Mouse (Mus musculus): ENCODE measurements around the gene Msi2. TPM values are rescaled to one million over a fixed set of nuclear protein-coding genes. Genes with fewer than 3 reads are reported as not detected.

Msi2 gene
- polyA plus RNA-seq, 1 experiment from 2014 or later = 20.4 TPM

- peaks cover 56% of the 10 kb centered on the region for H3K36me3 ChIP-seq (replicated peaks)
- no peak overlapping the region for H3K4me3 ChIP-seq
- peak overlapping the region; percentile 77 for H3K27ac ChIP-seq
- H3K27me3 ChIP-seq (ENCODE audit: poor library complexity, severe bottlenecking) = peaks cover 64% of the 10 kb centered on the region
- no peaks in the 10 kb centered on the region for H3K9me3 ChIP-seq
- peaks cover 92% of the 10 kb centered on the region for H3K4me1 ChIP-seq
- DNase-seq (ENCODE audit: extremely low spot score, low spot score) = no peak
- WGBS = 83% methylated on average over 5 of the region's 5 CpGs
These were observed 314.1 kb downstream of the Msi2 start for GRCm38 (mm10) chr11:88404247-88404677.

GRCm38 (mm10) chr11:88402290-88402689 lies 316.0 kb downstream of the Msi2 start:
- 72% methylated on average over 7 of the region's 7 CpGs for WGBS
- Histone ChIP-seq H3K36me3 (replicated peaks) (peaks cover 44% of the 10 kb centered on the region), H3K4me1 (peaks cover 83% of the 10 kb centered on the region)

GRCm38 (mm10) chr11:88401333-88401732 lies 317.0 kb downstream of the Msi2 start:
- Histone ChIP-seq H3K4me1 (peaks cover 73% of the 10 kb centered on the region), H3K9me3 (no peaks in the 10 kb centered on the region)
- WGBS = 89% methylated on average over 6 of the region's 6 CpGs

More at GRCm38 (mm10) chr11:88402290-88402689, 316.0 kb downstream of the Msi2 start:
- H3K27me3 ChIP-seq (ENCODE audit: poor library complexity, severe bottlenecking) = peaks cover 46% of the 10 kb centered on the region
- no peak for DNase-seq (ENCODE audit: extremely low spot score, low spot score)
- no peaks in the 10 kb centered on the region for H3K9me3 ChIP-seq
- peak overlapping the region; percentile 32 for H3K27ac ChIP-seq
- no peak overlapping the region for H3K4me3 ChIP-seq

GRCm38 (mm10) chr11:88400926-88401325 lies 317.4 kb downstream of the Msi2 start:
- DNase-seq (ENCODE audit: extremely low spot score, low spot score) = no peak
- peaks cover 72% of the 10 kb centered on the region for H3K4me1 ChIP-seq
- H3K27me3 ChIP-seq (ENCODE audit: poor library complexity, severe bottlenecking) = peaks cover 38% of the 10 kb centered on the region
- 93% methylated on average over 10 of the region's 10 CpGs for WGBS
- no peak overlapping the region for H3K4me3 ChIP-seq
- H3K9me3 ChIP-seq = no peaks in the 10 kb centered on the region
- no peak overlapping the region for H3K27ac ChIP-seq
- H3K36me3 ChIP-seq (replicated peaks) = peaks cover 37% of the 10 kb centered on the region

More at GRCm38 (mm10) chr11:88401333-88401732, 317.0 kb downstream of the Msi2 start:
- peak overlapping the region; percentile 32; the same call in 1 of the 2 replicates for H3K27ac ChIP-seq
- H3K4me3 ChIP-seq = no peak overlapping the region
- DNase-seq (ENCODE audit: extremely low spot score, low spot score) = no peak
- H3K36me3 ChIP-seq (replicated peaks) = peaks cover 37% of the 10 kb centered on the region
- peaks cover 38% of the 10 kb centered on the region for H3K27me3 ChIP-seq (ENCODE audit: poor library complexity, severe bottlenecking)

- H3K27ac ChIP-seq = no peak overlapping the region
- H3K9me3 ChIP-seq = no peaks in the 10 kb centered on the region
- peaks cover 37% of the 10 kb centered on the region for H3K36me3 ChIP-seq (replicated peaks)
- no peak for DNase-seq (ENCODE audit: extremely low spot score, low spot score)
- WGBS = 94% methylated on average over 6 of the region's 6 CpGs
- H3K4me3 ChIP-seq = no peak overlapping the region
- peaks cover 72% of the 10 kb centered on the region for H3K4me1 ChIP-seq
- peaks cover 33% of the 10 kb centered on the region for H3K27me3 ChIP-seq (ENCODE audit: poor library complexity, severe bottlenecking)
These were observed 318.1 kb downstream of the Msi2 start for GRCm38 (mm10) chr11:88400235-88400634.

- Histone ChIP-seq H3K9me3 (no peaks in the 10 kb centered on the region), H3K4me3 (no peak overlapping the region), H3K4me1 (peaks cover 72% of the 10 kb centered on the region), H3K36me3 (replicated peaks) (peaks cover 41% of the 10 kb centered on the region), H3K27ac (peak overlapping the region; percentile 53; the same call in 1 of the 2 replicates), H3K27me3 (ENCODE audit: poor library complexity, severe bottlenecking) (peaks cover 28% of the 10 kb centered on the region)
- 51% methylated on average over 5 of the region's 5 CpGs for WGBS
- DNase-seq (ENCODE audit: extremely low spot score, low spot score) = no peak
These were observed 318.9 kb downstream of the Msi2 start for GRCm38 (mm10) chr11:88399431-88399830.

GRCm38 (mm10) chr11:88399028-88399427 lies 319.3 kb downstream of the Msi2 start:
- DNase-seq (ENCODE audit: extremely low spot score, low spot score) = no peak
- Histone ChIP-seq H3K36me3 (replicated peaks) (peaks cover 42% of the 10 kb centered on the region), H3K4me3 (no peak overlapping the region), H3K9me3 (no peaks in the 10 kb centered on the region), H3K27ac (no peak overlapping the region; the same call in 1 of the 2 replicates), H3K27me3 (ENCODE audit: poor library complexity, severe bottlenecking) (peaks cover 24% of the 10 kb centered on the region; the same call in 1 of the 2 replicates), H3K4me1 (peaks cover 72% of the 10 kb centered on the region)
- WGBS = 77% methylated on average over 5 of the region's 5 CpGs

- H3K4me1 ChIP-seq = peaks cover 62% of the 10 kb centered on the region
- peaks cover 62% of the 10 kb centered on the region for H3K36me3 ChIP-seq (replicated peaks)
- peak overlapping the region; percentile 61 for H3K27ac ChIP-seq
- WGBS = 74% methylated on average over 8 of the region's 8 CpGs
- H3K27me3 ChIP-seq (ENCODE audit: poor library complexity, severe bottlenecking) = no peaks in the 10 kb centered on the region
- H3K4me3 ChIP-seq = no peak overlapping the region
- no peaks in the 10 kb centered on the region for H3K9me3 ChIP-seq
- no peak for DNase-seq (ENCODE audit: extremely low spot score, low spot score)
These were observed 323.0 kb downstream of the Msi2 start for GRCm38 (mm10) chr11:88395076-88395990.

GRCm38 (mm10) chr11:88394341-88395075 lies 323.8 kb downstream of the Msi2 start:
- H3K27me3 ChIP-seq (ENCODE audit: poor library complexity, severe bottlenecking) = no peaks in the 10 kb centered on the region
- peaks cover 59% of the 10 kb centered on the region for H3K36me3 ChIP-seq (replicated peaks)
- no peak overlapping the region for H3K4me3 ChIP-seq
- peaks cover 62% of the 10 kb centered on the region for H3K4me1 ChIP-seq
- DNase-seq (ENCODE audit: extremely low spot score, low spot score) = no peak
- 78% methylated on average over 19 of the region's 19 CpGs for WGBS
- no peaks in the 10 kb centered on the region for H3K9me3 ChIP-seq
- peak overlapping the region; percentile 61 for H3K27ac ChIP-seq

- H3K36me3 ChIP-seq (replicated peaks) = peaks cover 61% of the 10 kb centered on the region
- DNase-seq (ENCODE audit: extremely low spot score, low spot score) = no peak
- no peak overlapping the region for H3K4me3 ChIP-seq
- H3K4me1 ChIP-seq = peaks cover 61% of the 10 kb centered on the region
- no peaks in the 10 kb centered on the region for H3K9me3 ChIP-seq
- no peaks in the 10 kb centered on the region for H3K27me3 ChIP-seq (ENCODE audit: poor library complexity, severe bottlenecking)
- WGBS = 97% methylated on average over 10 of the region's 10 CpGs
- H3K27ac ChIP-seq = peak overlapping the region; percentile 8; the same call in 1 of the 2 replicates
These were observed 325.6 kb downstream of the Msi2 start for GRCm38 (mm10) chr11:88392715-88393114.

GRCm38 (mm10) chr11:88391181-88391814 lies 327.0 kb downstream of the Msi2 start:
- Histone ChIP-seq H3K36me3 (replicated peaks) (peaks cover 67% of the 10 kb centered on the region), H3K27me3 (ENCODE audit: poor library complexity, severe bottlenecking) (no peaks in the 10 kb centered on the region), H3K4me1 (peaks cover 61% of the 10 kb centered on the region), H3K9me3 (no peaks in the 10 kb centered on the region), H3K27ac (no peak overlapping the region), H3K4me3 (no peak overlapping the region)
- DNase-seq (ENCODE audit: extremely low spot score, low spot score) = no peak
- WGBS = 91% methylated on average over 8 of the region's 8 CpGs

- Histone ChIP-seq H3K4me1 (peaks cover 44% of the 10 kb centered on the region), H3K9me3 (no peaks in the 10 kb centered on the region), H3K27me3 (ENCODE audit: poor library complexity, severe bottlenecking) (no peaks in the 10 kb centered on the region), H3K36me3 (replicated peaks) (peaks cover 81% of the 10 kb centered on the region), H3K4me3 (no peak overlapping the region), H3K27ac (peak overlapping the region; percentile 40; the same call in 1 of the 2 replicates)
- DNase-seq (ENCODE audit: extremely low spot score, low spot score) = no peak
- WGBS = 82% methylated on average over 6 of the region's 6 CpGs
These were observed 328.8 kb downstream of the Msi2 start for GRCm38 (mm10) chr11:88389530-88389929.

Data from forebrain, embryonic 10.5 days (tissue).